ENCODE assay signal across 28 mouse cellular contexts in genomic region chr1:152226049-152226448, GRCm38 (mm10).
DNase-seq lines count a peak whose midpoint lies in the region; ATAC-seq lines count a peak whose summit lies in the region.
"Had no signal": no experiment of that assay in that cellular context is flagged by ENCODE, and none has a peak within 500 bp of the region (broad histone marks: within the 10 kb centered on the region; RNA-seq: fewer than 3 reads in every experiment).

No protein-coding gene starts in this region.

- ATAC-seq in embryonic facial prominence, embryonic 11.5 days (replicated peaks; ENCODE audit: insufficient number of reproducible peaks, low FRiP score, low TSS enrichment, low read depth), result 0 out of 2 replicates have a peak, but pooled peaks have one; percentile 34
- peak; percentile 39; the same call in 1 of the 2 replicates for ATAC-seq in lung, embryonic 15.5 days (ENCODE audit: borderline replicate concordance, extremely low read depth, low FRiP score, low TSS enrichment)
- ATAC-seq in embryonic facial prominence, embryonic 15.5 days (ENCODE audit: insufficient number of reproducible peaks, low FRiP score, low TSS enrichment, low read depth), result peak; percentile 31; the same call in 1 of the 2 replicates
- ATAC-seq: forebrain, embryonic 13.5 days; forebrain, embryonic 16.5 days; hindbrain, postnatal 0 days had no signal

- 89% methylated on average over 3 of the region's 3 CpGs for WGBS in embryonic facial prominence, embryonic 11.5 days
- 92% methylated on average over 3 of the region's 3 CpGs for WGBS in embryonic facial prominence, embryonic 10.5 days
- WGBS in lung, embryonic 15.5 days, result 73% methylated on average over 3 of the region's 3 CpGs
- WGBS in embryonic facial prominence, embryonic 15.5 days, result 54% methylated on average over 3 of the region's 3 CpGs

- H3K9me3 ChIP-seq in embryonic facial prominence, embryonic 11.5 days (replicated peaks; ENCODE audit: control insufficient read depth, low read length), result no peaks in the 10 kb centered on the region
- no peaks in the 10 kb centered on the region for H3K9me3 ChIP-seq in embryonic facial prominence, embryonic 10.5 days
- H3K9me3 ChIP-seq in lung, embryonic 15.5 days, result no peaks in the 10 kb centered on the region
- no peaks in the 10 kb centered on the region for H3K9me3 ChIP-seq in embryonic facial prominence, embryonic 15.5 days (replicated peaks)
- H3K9me3 ChIP-seq: forebrain, embryonic 10.5 days; heart, embryonic 10.5 days had no signal

- H3K4me3 ChIP-seq in embryonic facial prominence, embryonic 11.5 days (ENCODE audit: low read depth, low read length), result no peak overlapping the region
- no peak overlapping the region for H3K4me3 ChIP-seq in embryonic facial prominence, embryonic 10.5 days
- H3K4me3 ChIP-seq in lung, embryonic 15.5 days, result no peak overlapping the region
- H3K4me3 ChIP-seq in embryonic facial prominence, embryonic 15.5 days (replicated peaks), result no peak overlapping the region
- H3K4me3 ChIP-seq: forebrain, embryonic 10.5 days; forebrain, embryonic 13.5 days; heart, adult 2 months; heart, embryonic 10.5 days; heart, embryonic 13.5 days had no signal

- DNase-seq in embryonic facial prominence, embryonic 11.5 days (ENCODE audit: low spot score), result no peak
- no peak for DNase-seq in embryonic facial prominence, embryonic 10.5 days (ENCODE audit: low spot score)
- DNase-seq in lung, postnatal 4 days, result no peak
- DNase-seq in 3T3-L1 (ENCODE audit: low read depth, low spot score), result peak; percentile 53
- DNase-seq in thymus, postnatal 4 days, result no peak
- DNase-seq: adrenal gland, adult 2 months; adrenal gland, postnatal 14 days; B cell, adult 2 months; cerebellum, adult 11 months; cerebellum, adult 2 months; cerebellum, adult 9-11 months; cerebellum, postnatal 25 days; gastrocnemius, postnatal 10 days; gastrocnemius, postnatal 36 days; heart, adult 2 months; heart, postnatal 14 days; heart, postnatal 4 days had no signal

- H3K9ac ChIP-seq in embryonic facial prominence, embryonic 11.5 days (replicated peaks; ENCODE audit: low read length), result no peak overlapping the region
- H3K9ac ChIP-seq in lung, embryonic 15.5 days, result no peak overlapping the region
- H3K9ac ChIP-seq in embryonic facial prominence, embryonic 15.5 days, result no peak overlapping the region
- H3K9ac ChIP-seq: forebrain, embryonic 13.5 days; heart, embryonic 13.5 days; hindbrain, embryonic 14.5 days had no signal

- H3K27me3 ChIP-seq in embryonic facial prominence, embryonic 11.5 days (ENCODE audit: control insufficient read depth, insufficient read depth, low read length), result no peaks in the 10 kb centered on the region
- no peaks in the 10 kb centered on the region for H3K27me3 ChIP-seq in embryonic facial prominence, embryonic 10.5 days (replicated peaks; ENCODE audit: low read depth, poor library complexity, severe bottlenecking)
- no peaks in the 10 kb centered on the region for H3K27me3 ChIP-seq in lung, embryonic 15.5 days
- H3K27me3 ChIP-seq in embryonic facial prominence, embryonic 15.5 days, result no peaks in the 10 kb centered on the region
- H3K27me3 ChIP-seq: CH12.LX; forebrain, embryonic 13.5 days; heart, embryonic 13.5 days had no signal

- no peaks in the 10 kb centered on the region for H3K36me3 ChIP-seq in embryonic facial prominence, embryonic 11.5 days (replicated peaks; ENCODE audit: control insufficient read depth, insufficient read depth, low read depth, low read length)
- no peaks in the 10 kb centered on the region for H3K36me3 ChIP-seq in embryonic facial prominence, embryonic 10.5 days (replicated peaks)
- H3K36me3 ChIP-seq in lung, embryonic 15.5 days, result no peaks in the 10 kb centered on the region
- no peaks in the 10 kb centered on the region for H3K36me3 ChIP-seq in embryonic facial prominence, embryonic 15.5 days
- H3K36me3 ChIP-seq: forebrain, embryonic 10.5 days; G1E; heart, embryonic 10.5 days; heart, embryonic 13.5 days had no signal

- H3K27ac ChIP-seq in embryonic facial prominence, embryonic 11.5 days (replicated peaks; ENCODE audit: low read depth, low read length), result no peak overlapping the region
- H3K27ac ChIP-seq in embryonic facial prominence, embryonic 10.5 days (replicated peaks), result no peak overlapping the region
- H3K27ac ChIP-seq in lung, embryonic 15.5 days, result no peak overlapping the region
- peak overlapping the region; percentile 53 for H3K27ac ChIP-seq in embryonic facial prominence, embryonic 15.5 days (replicated peaks)
- H3K27ac ChIP-seq: forebrain, embryonic 10.5 days; forebrain, embryonic 13.5 days; heart, adult 2 months; heart, embryonic 10.5 days; heart, embryonic 13.5 days; hindbrain, embryonic 14.5 days; hindbrain, postnatal 0 days had no signal

- H3K4me2 ChIP-seq in embryonic facial prominence, embryonic 11.5 days (ENCODE audit: low read depth, low read length), result no peak overlapping the region
- no peak overlapping the region for H3K4me2 ChIP-seq in lung, embryonic 15.5 days
- H3K4me2 ChIP-seq in embryonic facial prominence, embryonic 15.5 days (replicated peaks), result no peak overlapping the region
- H3K4me2 ChIP-seq: forebrain, embryonic 13.5 days; heart, embryonic 13.5 days; hindbrain, embryonic 14.5 days had no signal

- H3K4me1 ChIP-seq in embryonic facial prominence, embryonic 11.5 days (ENCODE audit: control insufficient read depth, insufficient read depth, low read length), result no peaks in the 10 kb centered on the region
- H3K4me1 ChIP-seq in embryonic facial prominence, embryonic 10.5 days, result no peaks in the 10 kb centered on the region
- H3K4me1 ChIP-seq in lung, embryonic 15.5 days, result no peaks in the 10 kb centered on the region; the same call in 1 of the 2 replicates
- H3K4me1 ChIP-seq in embryonic facial prominence, embryonic 15.5 days, result no peaks in the 10 kb centered on the region
- H3K4me1 ChIP-seq: forebrain, embryonic 10.5 days; forebrain, embryonic 13.5 days had no signal
